Mouse (Mus musculus): Measurements from ENCODE around the gene Hspa1b.
"Not testable (repeated sequence)": the region's sequence is repeated elsewhere in the genome, so short reads cannot be mapped to it uniquely, and the experiment has no call there.

Gene Hspa1b

GRCm38 (mm10) chr17:34981690-34982180 is 22.7 kb upstream of the Hspa1b start, which contains the start of gene Lsm2:
Lsm2 (plus strand) TSS chr17:34981862.
- peak; percentile 96 for DNase-seq

- DNase-seq: peak; percentile 70
Measured at GRCm38 (mm10) chr17:34980655-34981054, 21.6 kb upstream of the Hspa1b start.

- no peak for DNase-seq
Measured at GRCm38 (mm10) chr17:34979631-34980030, 20.6 kb upstream of the Hspa1b start.

GRCm38 (mm10) chr17:34978239-34978638 is 19.2 kb upstream of the Hspa1b start:
- DNase-seq: no peak

GRCm38 (mm10) chr17:34977000-34977399 is 18.0 kb upstream of the Hspa1b start:
- no peak for DNase-seq

- no peak for DNase-seq
Measured at GRCm38 (mm10) chr17:34975581-34976492, 16.8 kb upstream of the Hspa1b start.

- DNase-seq: peak; percentile 80
Measured at GRCm38 (mm10) chr17:34972069-34972749, 13.2 kb upstream of the Hspa1b start, which contains the start of the genes Hspa1a and Hspa1l. Hspa1a (minus strand) TSS chr17:34972156. Hspa1l (plus strand) TSS chr17:34972703.

- not testable (repeated sequence) for DNase-seq
Measured at GRCm38 (mm10) chr17:34971694-34972068, 12.6 kb upstream of the Hspa1b start.

GRCm38 (mm10) chr17:34970850-34971249 is 11.8 kb upstream of the Hspa1b start:
- DNase-seq: not testable (repeated sequence)

GRCm38 (mm10) chr17:34969822-34970221 is 10.8 kb upstream of the Hspa1b start, which contains the start of gene Gm20481:
Gm20481 (plus strand) TSS chr17:34969912.
- DNase-seq: not testable (repeated sequence)

- no peak for DNase-seq
Measured at GRCm38 (mm10) chr17:34965627-34966026, 6.6 kb upstream of the Hspa1b start.

GRCm38 (mm10) chr17:34964640-34965049 is 5.6 kb upstream of the Hspa1b start:
- no peak for DNase-seq

- DNase-seq: no peak
Measured at GRCm38 (mm10) chr17:34962841-34963240, 3.8 kb upstream of the Hspa1b start.

GRCm38 (mm10) chr17:34962125-34962524 is 3.1 kb upstream of the Hspa1b start:
- DNase-seq: no peak

GRCm38 (mm10) chr17:34960702-34961493 is 1.9 kb upstream of the Hspa1b start:
- DNase-seq: no peak

- peak; percentile 43 for DNase-seq
Measured at GRCm38 (mm10) chr17:34959881-34960515, 960 bp upstream of the Hspa1b start.

GRCm38 (mm10) chr17:34958734-34959129 is 306 bp downstream of the Hspa1b start:
- DNase-seq: not testable (repeated sequence)

- DNase-seq: not testable (repeated sequence)
Measured at GRCm38 (mm10) chr17:34957966-34958365, 1.1 kb downstream of the Hspa1b start.

- not testable (repeated sequence) for DNase-seq
Measured at GRCm38 (mm10) chr17:34957291-34957690, 1.7 kb downstream of the Hspa1b start.

- peak; percentile 19 for DNase-seq
Measured at GRCm38 (mm10) chr17:34956340-34956739, 2.7 kb downstream of the Hspa1b start.

GRCm38 (mm10) chr17:34955884-34956283 is 3.2 kb downstream of the Hspa1b start:
- DNase-seq: no peak

GRCm38 (mm10) chr17:34954831-34955230 is 4.2 kb downstream of the Hspa1b start:
- no peak for DNase-seq

Data from embryo, embryonic 11 days (tissue).